Mouse (Mus musculus) stomach, postnatal 0 days (tissue): Measurements from ENCODE around the gene Utrn. TPM values are rescaled to one million over a fixed set of nuclear protein-coding genes. Genes with fewer than 3 reads are reported as not detected.

Source experiments
- ATAC-seq: fragments of 200-750 bp; cut with Nextera tagmentation; 2 replicates; pipeline ENCODE4 v1.8.0; 2017; ENCODE audit not compliant: low FRiP score, low TSS enrichment
- DNase-seq: peaks from one replicate; pipeline ENCODE4 v3.0.0-alpha.2; 2016; ENCODE audit warnings: low spot score
- H3K27ac ChIP-seq: fragments of 300-500 bp; sonication (generic); replicated peaks from 2 replicates; pipeline ENCODE4 v1.5.1; 2014; ENCODE audit warnings: mild to moderate bottlenecking, control low read depth
- H3K27me3 ChIP-seq: fragments of 300-500 bp; sonication (generic); 2 replicates; pipeline ENCODE4 v1.6.1; 2014; ENCODE audit warnings: low read length; ENCODE audit not compliant: control insufficient read depth, insufficient read depth
- H3K36me3 ChIP-seq: fragments of 300-500 bp; sonication (generic); 2 replicates; pipeline ENCODE4 v1.6.1; 2014; ENCODE audit warnings: low read length, mixed read lengths; ENCODE audit not compliant: control insufficient read depth, insufficient read depth
- H3K4me1 ChIP-seq: fragments of 300-500 bp; sonication (generic); replicated peaks from 2 replicates; pipeline ENCODE4 v1.6.1; 2014; ENCODE audit warnings: antibody characterized with exemption; ENCODE audit not compliant: control insufficient read depth, insufficient read depth
- H3K4me2 ChIP-seq: fragments of 300-500 bp; sonication (generic); replicated peaks from 2 replicates; pipeline ENCODE4 v1.6.1; 2014; ENCODE audit warnings: low read depth, mild to moderate bottlenecking, control low read depth, moderate library complexity
- H3K4me3 ChIP-seq: fragments of 300-500 bp; sonication (generic); 2 replicates; pipeline ENCODE4 v1.5.1; 2014; ENCODE audit warnings: low read depth, low read length, control low read depth
- H3K9ac ChIP-seq: fragments of 300-500 bp; sonication (generic); 2 replicates; pipeline ENCODE4 v1.6.1; 2014; ENCODE audit warnings: mild to moderate bottlenecking, low read length, control low read depth, mixed read lengths
- H3K9me3 ChIP-seq: fragments of 300-500 bp; sonication (generic); 2 replicates; pipeline ENCODE4 v1.6.1; 2016; ENCODE audit warnings: low read length; ENCODE audit not compliant: control insufficient read depth
- CTCF ChIP-seq: IDR thresholded peaks from 2 replicates; pipeline ENCODE4 v1.5.1; 2016; ENCODE audit warnings: antibody characterized with exemption, low read depth, mild to moderate bottlenecking, moderate library complexity
- EP300 ChIP-seq: optimal IDR thresholded peaks from 2 replicates; pipeline ENCODE3; 2016; ENCODE audit warnings: antibody characterized with exemption
- WGBS: fragments of 180-500 bp; shearing (Covaris S2); extraction: QIAGEN DNeasy Blood & Tissue Kit; methylation state at CpG from one replicate; pipeline ENCODE4 v1.1.7; 2014; 5-methylcytosine and 5-hydroxymethylcytosine counted together
- polyA plus RNA-seq: library from polyadenylated mRNA; unstranded; fragments of >200 nt; fragmentation: Nextera tagmentation; extraction: Ambion mirVana; gene quantifications from 2 replicates; pipeline ENCODE4 v1.2.1, GENCODE M21; 2015

Utrn gene
- polyA plus RNA-seq, 1 experiment from 2014 or later: 40.4 TPM

DNA sequence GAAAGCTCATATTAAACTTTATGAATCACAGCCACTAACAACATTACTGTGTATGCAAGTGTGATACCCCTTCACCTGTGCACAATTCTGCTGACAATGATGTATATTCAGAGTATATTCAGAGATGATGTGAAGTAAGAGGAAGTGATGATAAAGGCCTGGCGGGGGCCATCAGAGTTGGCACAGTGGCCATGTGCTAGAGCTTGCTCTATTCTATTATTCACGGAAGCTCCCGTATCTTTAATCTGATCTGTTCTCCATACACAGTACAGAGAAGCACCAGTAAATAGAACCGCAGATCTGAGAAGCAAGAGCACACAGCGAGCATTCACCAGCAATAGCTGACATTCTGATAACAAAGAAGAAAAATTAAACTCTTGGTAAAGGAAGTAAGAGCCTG lies 238.2 kb downstream of the Utrn start:
- Histone ChIP-seq H3K4me2 (no peak overlapping the region), H3K9ac (no peak overlapping the region), H3K9me3 (no peaks in the 10 kb centered on the region), H3K27me3 (no peaks in the 10 kb centered on the region), H3K4me3 (no peak overlapping the region), H3K36me3 (0 out of 2 replicates have a peak, but pooled peaks cover 3% of the 10 kb centered on the region), H3K27ac (no peak overlapping the region), H3K4me1 (no peaks in the 10 kb centered on the region)
- TF ChIP-seq EP300 (no peak), CTCF (no peak)
- WGBS: 73% methylated on average over 5 of the region's 5 CpGs
- DNase-seq: no peak
- no peak for ATAC-seq

- no peak for TF ChIP-seq EP300
- no peak for TF ChIP-seq CTCF
Measured at GRCm38 (mm10) chr10:12618397-12618796, 250.8 kb downstream of the Utrn start.

DNA sequence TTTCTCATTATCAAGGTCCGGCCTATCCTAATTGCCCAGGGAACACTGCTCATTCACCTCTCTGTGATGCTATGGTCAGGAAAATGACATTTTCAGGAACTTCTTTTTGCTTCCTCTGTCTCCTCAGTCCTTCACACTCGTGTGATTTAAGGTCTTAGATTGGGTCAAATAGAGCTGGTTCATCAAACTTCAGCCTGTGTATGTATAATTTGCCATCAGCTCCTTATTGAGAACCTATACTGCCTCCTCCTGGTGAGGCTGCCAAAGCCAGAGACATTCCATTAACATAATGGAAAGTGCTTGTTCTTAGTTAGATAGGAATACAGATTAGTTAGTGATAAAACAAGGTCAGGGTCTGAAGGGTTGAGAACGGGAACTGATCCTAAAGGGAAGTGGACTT lies 253.4 kb downstream of the Utrn start:
- DNase-seq: no peak
- WGBS: 65% methylated on average over 3 of the region's 3 CpGs

More at GRCm38 (mm10) chr10:12618397-12618796, 250.8 kb downstream of the Utrn start:
- Histone ChIP-seq H3K9me3 (no peaks in the 10 kb centered on the region), H3K27me3 (no peaks in the 10 kb centered on the region), H3K9ac (no peak overlapping the region), H3K4me2 (no peak overlapping the region), H3K4me1 (no peaks in the 10 kb centered on the region), H3K36me3 (no peaks in the 10 kb centered on the region), H3K4me3 (no peak overlapping the region), H3K27ac (no peak overlapping the region)
- DNase-seq (no peak), ATAC-seq (no peak)
- 47% methylated on average over 3 of the region's 3 CpGs for WGBS

DNA sequence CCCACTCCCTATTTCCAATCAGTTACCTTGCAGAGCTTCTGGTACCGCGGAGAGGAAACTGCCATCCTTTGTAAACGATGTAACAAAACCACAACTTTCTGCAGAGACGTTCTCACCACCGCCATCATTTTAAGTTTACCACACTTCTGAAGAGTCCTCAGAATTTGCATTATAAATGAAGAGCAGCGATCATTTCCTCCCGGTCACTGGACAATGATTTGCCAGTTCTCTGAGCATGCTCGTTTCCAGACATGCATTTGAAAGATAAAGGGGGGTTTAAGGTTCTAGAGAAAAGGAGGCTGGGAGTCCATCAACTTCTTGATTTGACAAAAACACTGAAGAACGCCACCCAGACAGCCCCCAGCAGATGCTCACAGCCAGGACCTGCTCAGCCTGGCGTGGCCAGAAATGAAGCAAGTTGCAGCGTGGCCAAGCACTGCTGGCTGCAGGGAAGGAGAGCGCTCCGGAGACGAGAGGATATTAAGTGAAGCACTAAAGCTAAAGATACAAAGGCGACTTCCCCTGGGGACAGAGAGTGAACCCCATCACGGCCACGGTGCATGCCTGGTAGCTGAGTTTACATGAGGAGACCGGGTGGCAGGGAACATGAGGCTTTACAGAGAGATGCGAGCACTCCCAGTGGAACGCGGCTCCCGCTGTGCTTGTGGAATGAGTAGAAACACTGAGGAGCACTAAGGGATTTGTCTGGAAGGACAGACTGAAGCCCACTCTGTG lies 254.5 kb downstream of the Utrn start:
- Histone ChIP-seq H3K4me3 (peak overlapping the region; percentile 6; the same call in 1 of the 2 replicates), H3K27me3 (no peaks in the 10 kb centered on the region), H3K4me1 (no peaks in the 10 kb centered on the region), H3K9me3 (no peaks in the 10 kb centered on the region), H3K9ac (peak overlapping the region; percentile 28; the same call in 1 of the 2 replicates), H3K36me3 (no peaks in the 10 kb centered on the region), H3K4me2 (peak overlapping the region; percentile 39), H3K27ac (no peak overlapping the region)
- TF ChIP-seq EP300 (no peak), CTCF (no peak)
- 26% methylated on average over 22 of the region's 22 CpGs for WGBS
- DNase-seq: no peak
- no peak for ATAC-seq

More for the DNA sequence above, 253.4 kb downstream of the Utrn start:
- Histone ChIP-seq H3K4me3 (no peak overlapping the region), H3K4me2 (no peak overlapping the region), H3K9me3 (no peaks in the 10 kb centered on the region), H3K36me3 (no peaks in the 10 kb centered on the region), H3K4me1 (no peaks in the 10 kb centered on the region), H3K9ac (no peak overlapping the region), H3K27ac (no peak overlapping the region), H3K27me3 (no peaks in the 10 kb centered on the region)
- no peak for ATAC-seq
- TF ChIP-seq EP300: no peak
- peak; percentile 60 for TF ChIP-seq CTCF

DNA sequence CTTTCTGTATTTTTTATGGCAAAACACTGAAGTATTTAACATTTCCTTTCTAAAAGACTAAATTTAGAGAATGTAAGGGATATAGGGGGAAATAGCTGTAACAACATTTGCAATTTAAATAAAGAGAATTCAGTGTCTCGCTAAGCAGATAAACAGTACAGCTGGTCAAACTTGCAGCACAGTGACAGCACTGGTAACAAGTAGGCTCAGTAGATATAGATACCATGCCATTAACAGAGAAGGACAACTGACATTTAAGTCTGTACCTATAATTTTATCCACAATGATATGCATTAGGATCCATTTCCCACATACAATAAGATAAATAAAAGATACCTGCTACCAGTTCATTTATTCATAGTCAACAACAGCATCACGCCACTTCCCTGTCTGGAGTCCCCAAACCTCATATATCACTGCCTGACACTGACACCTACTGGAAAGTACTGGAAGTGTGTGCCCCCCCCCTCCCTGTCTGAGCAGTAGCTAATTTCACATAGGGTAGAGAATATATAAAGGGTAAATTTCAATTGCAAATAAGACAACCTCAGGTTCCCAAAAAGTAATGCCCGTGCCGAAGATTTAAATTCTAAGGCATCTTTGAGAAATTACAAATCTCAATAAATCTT lies 256.8 kb downstream of the Utrn start:
- no peaks in the 10 kb centered on the region for H3K27me3 ChIP-seq

GRCm38 (mm10) chr10:12609896-12610295 lies 259.3 kb downstream of the Utrn start:
- Histone ChIP-seq H3K9ac (no peak overlapping the region), H3K4me1 (no peaks in the 10 kb centered on the region), H3K9me3 (no peaks in the 10 kb centered on the region), H3K27me3 (no peaks in the 10 kb centered on the region), H3K36me3 (no peaks in the 10 kb centered on the region), H3K4me2 (no peak overlapping the region), H3K4me3 (no peak overlapping the region), H3K27ac (no peak overlapping the region)
- 85% methylated on average over 7 of the region's 7 CpGs for WGBS
- ATAC-seq: no peak
- no peak for TF ChIP-seq EP300
- no peak for TF ChIP-seq CTCF
- no peak for DNase-seq

More for the DNA sequence above, 256.8 kb downstream of the Utrn start:
- peak; percentile 72; the same call in 1 of the 2 replicates for ATAC-seq
- Histone ChIP-seq H3K9ac (no peak overlapping the region), H3K27ac (no peak overlapping the region), H3K9me3 (no peaks in the 10 kb centered on the region), H3K36me3 (no peaks in the 10 kb centered on the region), H3K4me3 (no peak overlapping the region), H3K4me2 (no peak overlapping the region), H3K4me1 (no peaks in the 10 kb centered on the region)
- TF ChIP-seq EP300 (no peak), CTCF (peak; percentile 90)
- peak; percentile 71 for DNase-seq
- WGBS: 40% methylated on average over 4 of the region's 4 CpGs
